Mouse (Mus musculus) gastrocnemius, postnatal 14 days (tissue): ENCODE data around the gene Rad9a. TPM values are rescaled to one million over a fixed set of nuclear protein-coding genes. Genes with fewer than 3 reads are reported as not detected.

Experiments
- DNase-seq: peaks from one replicate; pipeline ENCODE4 v3.0.0; 2021; ENCODE audit warnings: mixed read lengths
- intact Hi-C: fragments of 180-260 bp; cut with DNase I; formaldehyde crosslinking; loops from one replicate; pipeline ENCODE4 v1.15.1; 2025; ENCODE audit warnings: low total_unique reads
- total RNA-seq, 2 experiments: library from RNA; stranded (reverse); gene quantifications; 2 replicates each; pipeline ENCODE4 v1.2.3; 2021

Gene Rad9a
- total RNA-seq, 2 experiments from 2014 or later, result 3.1 to 3.4 TPM

DNA sequence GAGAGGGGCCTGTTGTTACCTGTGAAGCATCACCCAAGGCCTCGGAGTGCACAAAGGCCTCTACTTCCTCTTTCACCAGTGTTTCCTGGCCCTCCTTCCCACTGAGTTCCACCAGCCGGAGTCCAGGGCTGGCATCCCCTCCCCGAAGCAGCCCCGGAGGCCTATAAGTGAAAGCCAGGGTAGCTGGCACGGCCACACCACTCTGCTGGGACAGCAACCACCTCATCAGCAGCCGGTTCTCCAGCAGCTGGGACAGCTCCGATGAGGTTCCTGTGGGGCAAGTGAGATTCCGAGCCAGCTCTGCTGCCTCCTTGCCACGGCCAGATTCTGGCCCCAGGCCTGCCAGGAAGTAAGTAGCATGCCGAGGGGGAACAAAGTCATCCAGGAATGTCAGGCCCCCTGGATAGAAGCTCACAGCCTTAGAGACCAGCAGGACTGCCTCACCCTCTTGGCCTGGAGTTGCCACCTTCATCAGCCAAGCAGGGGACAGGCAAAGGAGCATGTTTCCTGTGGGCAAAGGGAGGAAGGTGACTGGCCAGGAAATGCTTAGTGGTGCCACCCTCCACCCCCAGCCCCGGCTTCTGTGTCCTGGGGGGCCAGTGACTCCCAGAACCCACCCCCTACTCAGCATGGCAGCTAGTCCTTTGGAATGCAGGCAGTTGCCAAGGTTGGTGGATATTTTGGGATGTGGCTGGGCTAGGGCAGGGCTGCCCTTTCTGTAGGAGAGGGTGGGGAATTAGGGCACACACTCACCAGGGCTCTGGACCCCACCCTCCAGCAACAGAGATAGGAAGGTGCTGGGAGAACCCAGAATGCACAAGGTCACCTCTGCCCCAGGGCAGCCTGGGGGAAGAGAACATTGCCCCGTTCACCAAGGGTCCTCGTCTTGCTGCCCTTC lies 29.8 kb downstream of the Rad9a start:
- intact Hi-C loops, result no loop called here
- peak; percentile 71 for DNase-seq

DNA sequence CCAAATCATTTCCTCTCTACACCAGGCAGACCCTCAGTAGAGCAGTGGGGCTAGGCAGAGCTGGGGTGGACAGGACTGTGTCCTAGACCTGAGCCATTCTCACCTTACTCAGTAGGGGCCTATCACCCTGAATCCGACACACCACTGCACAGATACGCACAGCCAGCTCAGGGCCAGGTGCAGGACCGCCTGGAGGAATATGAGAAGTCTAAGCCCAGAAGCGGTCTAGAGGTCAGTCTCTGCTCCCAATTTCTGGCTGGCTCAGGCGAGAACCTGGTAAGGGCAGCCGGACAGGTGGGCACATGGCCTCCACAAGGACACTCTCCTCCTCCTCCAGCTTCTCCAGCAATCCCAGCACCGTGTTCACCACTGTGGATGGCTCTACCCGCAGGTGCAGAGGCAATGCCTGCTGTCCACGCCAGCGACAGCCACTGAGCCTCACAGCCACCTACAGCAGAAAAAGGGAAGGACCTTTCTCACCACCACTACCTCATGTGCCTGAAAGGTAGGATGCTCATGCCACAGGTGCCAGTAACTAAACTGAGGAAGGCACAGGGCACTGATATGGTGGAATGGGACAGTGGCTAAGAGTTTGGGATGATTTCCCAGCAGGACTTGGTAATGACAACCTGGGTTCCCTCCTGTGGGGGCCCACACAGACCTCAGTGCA lies 30.6 kb downstream of the Rad9a start:
- DNase-seq, result no peak
- intact Hi-C loops, result no loop called here

- DNase-seq, result no peak
- intact Hi-C loops, result no loop called here
These were observed 31.7 kb downstream of the Rad9a start for GRCm38 (mm10) chr19:4169810-4170209.

- intact Hi-C loops, result no loop called here
- DNase-seq, result peak; percentile 99
These were observed 32.1 kb downstream of the Rad9a start for GRCm38 (mm10) chr19:4169378-4169784.

- DNase-seq, result no peak
- intact Hi-C loops, result no loop called here
These were observed 34.6 kb downstream of the Rad9a start for GRCm38 (mm10) chr19:4166678-4167476.

DNA sequence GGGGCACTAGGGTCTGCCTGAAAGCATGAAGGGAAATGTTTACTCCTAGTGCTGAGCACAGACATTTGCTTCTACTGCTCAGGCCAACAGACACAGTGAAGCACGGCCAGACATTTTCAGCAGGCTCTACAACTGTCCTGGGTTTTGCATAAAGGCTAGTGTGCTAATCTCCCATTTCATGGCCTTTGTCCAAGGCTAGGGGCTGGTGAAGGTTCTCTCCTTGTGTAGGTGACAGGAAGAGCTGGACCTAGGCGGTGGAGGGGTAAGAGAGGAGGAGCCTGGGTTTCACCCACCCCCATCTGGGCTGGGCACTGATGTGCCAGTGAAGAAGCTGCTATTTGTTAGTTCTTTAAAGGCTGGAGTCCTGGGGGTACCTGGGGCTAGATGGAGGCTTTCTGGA lies 36.7 kb downstream of the Rad9a start:
- intact Hi-C loops, result no loop called here
- DNase-seq, result no peak

- intact Hi-C loops, result no loop called here
These were observed 37.4 kb downstream of the Rad9a start for GRCm38 (mm10) chr19:4164100-4164499.

GRCm38 (mm10) chr19:4163543-4163887 lies 37.9 kb downstream of the Rad9a start:
- no peak for DNase-seq
- intact Hi-C loops, result no loop called here

More at GRCm38 (mm10) chr19:4164100-4164499, 37.4 kb downstream of the Rad9a start:
- DNase-seq, result no peak

DNA sequence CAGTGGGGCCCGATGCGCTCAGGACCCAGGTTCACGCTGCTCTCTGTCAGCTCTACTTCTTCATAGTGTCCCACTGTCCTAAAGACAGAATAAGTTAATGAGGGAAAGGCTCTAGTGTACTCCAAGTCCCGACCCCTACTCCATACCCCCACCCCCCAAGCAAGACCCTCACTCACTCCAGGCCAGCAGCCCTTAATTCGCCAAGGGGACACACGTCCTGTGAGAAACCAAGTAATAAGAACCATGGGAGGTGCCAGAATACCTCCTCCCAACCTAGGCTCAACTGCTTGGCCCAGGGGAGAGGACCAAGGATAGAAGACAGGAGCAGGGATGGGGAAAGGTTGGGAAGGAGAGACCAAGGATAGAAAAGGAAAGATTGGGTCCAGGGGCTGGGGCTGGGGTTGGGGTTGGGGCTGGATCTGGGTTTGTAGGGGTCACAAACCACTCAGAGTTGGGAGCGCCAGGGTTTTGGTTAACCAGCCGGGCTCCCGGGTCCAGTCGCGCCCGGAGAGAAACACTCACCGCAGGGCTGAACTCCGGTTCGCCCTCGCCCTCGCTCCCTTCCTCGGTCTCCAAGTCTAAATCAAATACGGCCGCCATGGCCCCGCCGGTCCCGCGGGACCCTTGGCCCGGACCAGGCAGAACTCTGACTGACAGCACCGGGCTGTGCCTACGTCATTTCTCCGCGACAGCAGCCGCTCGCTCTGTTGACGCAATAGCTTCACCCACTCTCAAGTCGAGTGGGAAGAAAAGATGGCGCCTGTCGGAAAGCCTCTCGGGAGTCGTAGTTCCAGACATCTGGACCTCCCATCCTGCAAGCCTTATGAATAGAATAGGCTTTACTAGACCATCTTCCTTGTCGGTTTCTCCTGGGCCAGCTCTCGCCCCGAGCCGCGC lies 38.6 kb downstream of the Rad9a start, which contains the start of gene Rps6kb2:
TSS of gene Rps6kb2 (minus strand) at position 709 of the 897 bp plus-strand sequence.
- intact Hi-C loops, result no loop called here
- peak; percentile 95 for DNase-seq

DNA sequence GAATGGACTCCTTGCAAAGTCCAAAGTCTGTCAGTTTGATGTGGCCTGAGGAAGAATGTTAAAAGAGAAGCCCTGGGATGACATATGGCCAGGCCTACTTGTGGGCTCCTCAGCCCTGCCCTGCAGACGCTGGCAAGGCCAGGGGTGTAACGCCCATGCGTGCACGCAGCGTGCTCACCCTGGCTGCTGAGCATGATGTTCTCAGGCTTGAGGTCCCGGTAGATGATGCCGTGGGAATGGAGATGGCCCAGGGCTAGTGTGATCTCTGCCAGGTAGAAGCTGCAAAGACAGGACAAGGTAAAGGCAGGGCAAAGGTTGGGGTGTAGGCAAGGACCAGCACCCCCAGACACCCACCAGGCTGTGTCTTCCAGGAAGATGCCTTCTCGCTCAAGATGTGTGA lies 42.4 kb downstream of the Rad9a start:
- DNase-seq, result no peak
- intact Hi-C loops, result no loop called here

- no peak for DNase-seq
- intact Hi-C loops, result no loop called here
These were observed 44.7 kb downstream of the Rad9a start for GRCm38 (mm10) chr19:4156771-4157170.

- no peak for DNase-seq
- intact Hi-C loops, result no loop called here
These were observed 45.3 kb downstream of the Rad9a start for GRCm38 (mm10) chr19:4156073-4156579.

GRCm38 (mm10) chr19:4155223-4156072 lies 46.0 kb downstream of the Rad9a start:
- intact Hi-C loops, result no loop called here
- DNase-seq, result no peak

DNA sequence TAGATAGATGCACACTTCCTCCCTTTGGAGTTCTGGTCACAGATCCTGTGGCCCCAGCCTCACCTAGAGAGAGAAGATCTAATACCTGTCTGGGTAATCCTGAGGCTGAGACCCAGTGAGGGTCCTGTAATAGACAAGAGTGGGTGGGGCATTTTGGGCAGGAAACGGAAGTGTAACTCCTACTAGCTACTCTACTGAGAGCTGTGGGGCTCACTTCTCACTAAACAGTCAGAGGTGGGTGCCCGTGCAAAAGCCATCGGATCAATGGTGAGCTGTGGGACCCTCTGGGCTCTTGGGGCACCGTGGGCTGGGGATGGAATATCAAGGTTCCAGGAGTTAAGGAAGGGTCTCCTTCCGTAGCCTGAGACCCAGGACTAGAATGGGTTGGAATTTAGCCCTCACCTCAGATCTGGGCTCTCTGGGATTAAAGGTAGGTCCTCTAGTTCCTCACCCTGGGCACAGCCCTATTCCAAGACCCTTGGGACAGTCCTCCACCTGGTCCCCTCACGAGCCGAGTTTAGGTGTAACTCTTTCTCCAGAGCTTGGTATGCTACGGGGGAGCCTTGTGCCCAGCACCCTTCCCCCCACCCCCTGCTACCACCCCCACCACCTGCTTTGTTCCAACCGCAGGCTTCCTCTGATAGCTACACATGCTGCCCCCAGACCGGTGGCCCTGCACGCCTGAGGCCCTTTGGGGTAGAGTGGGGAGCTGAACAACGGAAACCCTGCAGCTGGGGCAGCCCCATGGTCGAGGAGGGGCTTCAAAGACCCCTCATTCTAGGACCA lies 46.8 kb downstream of the Rad9a start:
- intact Hi-C loops, result no loop called here
- no peak for DNase-seq

GRCm38 (mm10) chr19:4153232-4153654 lies 48.2 kb downstream of the Rad9a start, which contains the start of gene Ptprcap:
Ptprcap (plus strand) TSS chr19:4153604.
- intact Hi-C loops, result no loop called here
- DNase-seq, result no peak

DNA sequence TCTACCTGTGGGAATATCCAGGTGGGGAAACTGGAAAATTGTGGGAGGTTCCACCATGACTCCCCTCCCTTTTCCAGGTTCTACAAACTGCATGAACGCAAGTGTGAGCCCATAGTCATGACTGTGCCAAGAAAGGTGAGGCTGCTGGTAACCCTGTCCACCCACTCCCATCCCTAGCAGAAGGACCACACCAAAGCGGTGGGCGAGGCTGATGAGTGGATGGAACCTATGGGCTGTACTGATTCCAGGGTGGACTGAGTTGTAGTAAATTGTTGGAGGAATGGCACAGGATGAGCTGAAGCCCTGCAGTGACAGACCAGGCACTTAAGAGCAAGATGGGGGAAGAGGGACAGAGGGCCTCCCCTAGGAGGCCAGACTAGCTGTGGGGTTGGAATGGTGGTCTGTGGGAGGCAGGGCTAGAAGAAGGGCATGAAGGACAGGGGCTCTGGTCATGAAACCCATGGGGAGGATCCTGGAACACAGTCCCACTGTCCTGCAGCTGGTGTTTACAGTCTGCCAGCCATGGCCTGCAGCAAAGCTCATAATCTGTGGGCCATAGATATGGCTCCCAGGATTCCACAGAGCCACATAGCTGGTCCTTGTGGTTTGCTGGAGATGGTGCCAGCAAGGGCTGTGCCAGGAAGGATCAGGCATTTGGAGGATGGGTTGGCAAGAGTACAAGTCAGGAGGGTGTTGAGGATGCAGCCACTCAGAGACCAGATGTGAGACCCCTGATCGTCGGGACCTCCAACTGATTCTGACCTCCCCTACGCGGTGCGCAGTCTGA lies 48.8 kb downstream of the Rad9a start:
- DNase-seq, result no peak

More for the DNA sequence above, 48.8 kb downstream of the Rad9a start:
- intact Hi-C loops, result no loop called here
